Mouse (Mus musculus) kidney, adult 8-10 months (tissue): ENCODE measurements at regions not wholly inside any gene's neighbourhood (a gene's known extent, or its start where the extent isn't known, plus 50 kb on each side); places are given as distances from the start of the nearest gene placed in this dataset.

Experiments
- DNase-seq, 2 experiments: peaks; one replicate each; pipeline ENCODE4 v3.0.0; 2022

- no peak for DNase-seq
Observed at GRCm38 (mm10) chr7:37241781-37242180, 531.7 kb downstream of the Zfp536 start.

GRCm38 (mm10) chr7:37242476-37242875 is 531.0 kb downstream of the Zfp536 start:
- DNase-seq, result no peak

- no peak for DNase-seq
Observed at GRCm38 (mm10) chr7:37246156-37246555, 527.3 kb downstream of the Zfp536 start.

- no peak for DNase-seq
Observed at GRCm38 (mm10) chr7:37254431-37254830, 519.0 kb downstream of the Zfp536 start.

- no peak for DNase-seq
Observed at GRCm38 (mm10) chr7:37255840-37256239, 517.6 kb downstream of the Zfp536 start.

- DNase-seq, result peak in 1 of 2 experiments; percentile 3
Observed at GRCm38 (mm10) chr7:37259293-37259692, 514.1 kb downstream of the Zfp536 start.

GRCm38 (mm10) chr7:37262846-37263245 is 510.6 kb downstream of the Zfp536 start:
- DNase-seq, result no peak

GRCm38 (mm10) chr7:37267404-37267803 is 506.0 kb downstream of the Zfp536 start:
- DNase-seq, result no peak

GRCm38 (mm10) chr7:37270841-37271240 is 502.6 kb downstream of the Zfp536 start:
- DNase-seq, result no peak

- DNase-seq, result no peak
Observed at GRCm38 (mm10) chr7:37290018-37290417, 483.4 kb downstream of the Zfp536 start.

- no peak for DNase-seq
Observed at GRCm38 (mm10) chr7:37290493-37291045, 482.9 kb downstream of the Zfp536 start.

- no peak for DNase-seq
Observed at GRCm38 (mm10) chr7:37291726-37292125, 481.7 kb downstream of the Zfp536 start.

GRCm38 (mm10) chr7:37292554-37292953 is 480.9 kb downstream of the Zfp536 start:
- no peak for DNase-seq

GRCm38 (mm10) chr7:37298888-37299287 is 474.6 kb downstream of the Zfp536 start:
- no peak for DNase-seq

- no peak for DNase-seq
Observed at GRCm38 (mm10) chr7:37305463-37305862, 468.0 kb downstream of the Zfp536 start.

GRCm38 (mm10) chr7:37307191-37307590 is 466.2 kb downstream of the Zfp536 start:
- DNase-seq, result no peak

GRCm38 (mm10) chr7:37324653-37325052 is 448.8 kb downstream of the Zfp536 start:
- no peak for DNase-seq

GRCm38 (mm10) chr7:37333451-37333850 is 440.0 kb downstream of the Zfp536 start:
- no peak for DNase-seq

GRCm38 (mm10) chr7:37335212-37335611 is 438.2 kb downstream of the Zfp536 start:
- no peak for DNase-seq

GRCm38 (mm10) chr7:37336171-37336850 is 437.1 kb downstream of the Zfp536 start:
- no peak for DNase-seq

GRCm38 (mm10) chr7:37336851-37337531 is 436.4 kb downstream of the Zfp536 start:
- DNase-seq, result no peak

- DNase-seq, result no peak
Observed at GRCm38 (mm10) chr7:37337616-37338015, 435.8 kb downstream of the Zfp536 start.

GRCm38 (mm10) chr7:37338067-37338501 is 435.4 kb downstream of the Zfp536 start:
- no peak for DNase-seq

- no peak for DNase-seq
Observed at GRCm38 (mm10) chr7:37342613-37343012, 430.8 kb downstream of the Zfp536 start.
